Mouse (Mus musculus): ENCODE measurements at regions not wholly inside any gene's neighbourhood (a gene's known extent, or its start where the extent isn't known, plus 50 kb on each side); places are given as distances from the start of the nearest gene placed in this dataset.

- no peak for ATAC-seq (ENCODE audit: low read depth)
- no peak overlapping the region for H3K4me3 ChIP-seq (ENCODE audit: low read depth, low read length)
- no peak overlapping the region for H3K27ac ChIP-seq (ENCODE audit: low read depth, low read length)
- H3K4me2 ChIP-seq (ENCODE audit: low read depth, low read length), result no peak overlapping the region
- H3K4me1 ChIP-seq (ENCODE audit: control insufficient read depth, insufficient read depth, low read length), result no peaks in the 10 kb centered on the region
- no peaks in the 10 kb centered on the region for H3K9me3 ChIP-seq (ENCODE audit: control insufficient read depth, low read length)
- H3K27me3 ChIP-seq (ENCODE audit: control insufficient read depth, insufficient read depth, low read length), result no peaks in the 10 kb centered on the region
- no peak overlapping the region for H3K9ac ChIP-seq (replicated peaks; ENCODE audit: low read depth, low read length)
- 59% methylated on average over 4 of the region's 4 CpGs for WGBS
- no peaks in the 10 kb centered on the region for H3K36me3 ChIP-seq (ENCODE audit: control insufficient read depth, insufficient read depth, low read length)
Measured at GRCm38 (mm10) chr11:34995515-34995914, 125.5 kb upstream of the Slit3 start.

GRCm38 (mm10) chr11:34982775-34983457, 138.1 kb upstream of the Slit3 start:
- H3K4me3 ChIP-seq (ENCODE audit: low read depth, low read length), result no peak overlapping the region
- H3K27ac ChIP-seq (ENCODE audit: low read depth, low read length), result no peak overlapping the region
- 75% methylated on average over 5 of the region's 5 CpGs for WGBS
- H3K9me3 ChIP-seq (ENCODE audit: control insufficient read depth, low read length), result no peaks in the 10 kb centered on the region
- no peaks in the 10 kb centered on the region for H3K4me1 ChIP-seq (ENCODE audit: control insufficient read depth, insufficient read depth, low read length)
- H3K4me2 ChIP-seq (ENCODE audit: low read depth, low read length), result no peak overlapping the region
- H3K36me3 ChIP-seq (ENCODE audit: control insufficient read depth, insufficient read depth, low read length), result no peaks in the 10 kb centered on the region
- ATAC-seq (ENCODE audit: low read depth), result no peak
- no peaks in the 10 kb centered on the region for H3K27me3 ChIP-seq (ENCODE audit: control insufficient read depth, insufficient read depth, low read length)
- H3K9ac ChIP-seq (replicated peaks; ENCODE audit: low read depth, low read length), result no peak overlapping the region

- H3K9me3 ChIP-seq (ENCODE audit: control insufficient read depth, low read length), result no peaks in the 10 kb centered on the region
- H3K4me2 ChIP-seq (ENCODE audit: low read depth, low read length), result no peak overlapping the region
- ATAC-seq (ENCODE audit: low read depth), result no peak
- 85% methylated on average over 1 of the region's 1 CpGs for WGBS
- no peaks in the 10 kb centered on the region for H3K27me3 ChIP-seq (ENCODE audit: control insufficient read depth, insufficient read depth, low read length)
- H3K9ac ChIP-seq (replicated peaks; ENCODE audit: low read depth, low read length), result no peak overlapping the region
- H3K4me1 ChIP-seq (ENCODE audit: control insufficient read depth, insufficient read depth, low read length), result no peaks in the 10 kb centered on the region
- H3K4me3 ChIP-seq (ENCODE audit: low read depth, low read length), result no peak overlapping the region
- no peak overlapping the region for H3K27ac ChIP-seq (ENCODE audit: low read depth, low read length)
- no peaks in the 10 kb centered on the region for H3K36me3 ChIP-seq (ENCODE audit: control insufficient read depth, insufficient read depth, low read length)
Measured at GRCm38 (mm10) chr11:34980210-34980609, 140.8 kb upstream of the Slit3 start.

GRCm38 (mm10) chr11:34977861-34978260, 143.2 kb upstream of the Slit3 start:
- Histone ChIP-seq H3K4me2 (ENCODE audit: low read depth, low read length) (no peak overlapping the region), H3K9ac (replicated peaks; ENCODE audit: low read depth, low read length) (no peak overlapping the region), H3K27me3 (ENCODE audit: control insufficient read depth, insufficient read depth, low read length) (no peaks in the 10 kb centered on the region), H3K4me1 (ENCODE audit: control insufficient read depth, insufficient read depth, low read length) (no peaks in the 10 kb centered on the region), H3K4me3 (ENCODE audit: low read depth, low read length) (no peak overlapping the region), H3K36me3 (ENCODE audit: control insufficient read depth, insufficient read depth, low read length) (no peaks in the 10 kb centered on the region), H3K27ac (ENCODE audit: low read depth, low read length) (no peak overlapping the region), H3K9me3 (ENCODE audit: control insufficient read depth, low read length) (no peaks in the 10 kb centered on the region)
- 91% methylated on average over 7 of the region's 7 CpGs for WGBS
- no peak for ATAC-seq (ENCODE audit: low read depth)

GRCm38 (mm10) chr11:34975771-34976302, 142.4 kb upstream of the Spdl1 start:
- WGBS, result 83% methylated on average over 8 of the region's 8 CpGs
- no peak for ATAC-seq (ENCODE audit: low read depth)

GRCm38 (mm10) chr11:34973467-34973921, 140.1 kb upstream of the Spdl1 start:
- no peak overlapping the region for H3K27ac ChIP-seq (ENCODE audit: low read depth, low read length)
- no peaks in the 10 kb centered on the region for H3K27me3 ChIP-seq (ENCODE audit: control insufficient read depth, insufficient read depth, low read length)
- no peak overlapping the region for H3K9ac ChIP-seq (replicated peaks; ENCODE audit: low read depth, low read length)
- WGBS, result 69% methylated on average over 1 of the region's 1 CpGs
- H3K36me3 ChIP-seq (ENCODE audit: control insufficient read depth, insufficient read depth, low read length), result no peaks in the 10 kb centered on the region
- no peak overlapping the region for H3K4me3 ChIP-seq (ENCODE audit: low read depth, low read length)
- H3K9me3 ChIP-seq (ENCODE audit: control insufficient read depth, low read length), result no peaks in the 10 kb centered on the region
- no peaks in the 10 kb centered on the region for H3K4me1 ChIP-seq (ENCODE audit: control insufficient read depth, insufficient read depth, low read length)
- ATAC-seq (ENCODE audit: low read depth), result no peak
- no peak overlapping the region for H3K4me2 ChIP-seq (ENCODE audit: low read depth, low read length)

More at GRCm38 (mm10) chr11:34975771-34976302, 142.4 kb upstream of the Spdl1 start:
- H3K36me3 ChIP-seq (ENCODE audit: control insufficient read depth, insufficient read depth, low read length), result no peaks in the 10 kb centered on the region
- no peaks in the 10 kb centered on the region for H3K27me3 ChIP-seq (ENCODE audit: control insufficient read depth, insufficient read depth, low read length)
- no peak overlapping the region for H3K4me2 ChIP-seq (ENCODE audit: low read depth, low read length)
- no peak overlapping the region for H3K27ac ChIP-seq (ENCODE audit: low read depth, low read length)
- no peak overlapping the region for H3K9ac ChIP-seq (replicated peaks; ENCODE audit: low read depth, low read length)
- H3K4me3 ChIP-seq (ENCODE audit: low read depth, low read length), result no peak overlapping the region
- no peaks in the 10 kb centered on the region for H3K9me3 ChIP-seq (ENCODE audit: control insufficient read depth, low read length)
- no peaks in the 10 kb centered on the region for H3K4me1 ChIP-seq (ENCODE audit: control insufficient read depth, insufficient read depth, low read length)

- no peaks in the 10 kb centered on the region for H3K36me3 ChIP-seq (ENCODE audit: control insufficient read depth, insufficient read depth, low read length)
- H3K27me3 ChIP-seq (ENCODE audit: control insufficient read depth, insufficient read depth, low read length), result no peaks in the 10 kb centered on the region
- no peak overlapping the region for H3K27ac ChIP-seq (ENCODE audit: low read depth, low read length)
- ATAC-seq (ENCODE audit: low read depth), result no peak
- H3K4me3 ChIP-seq (ENCODE audit: low read depth, low read length), result no peak overlapping the region
- no peaks in the 10 kb centered on the region for H3K9me3 ChIP-seq (ENCODE audit: control insufficient read depth, low read length)
- H3K9ac ChIP-seq (replicated peaks; ENCODE audit: low read depth, low read length), result no peak overlapping the region
- H3K4me2 ChIP-seq (ENCODE audit: low read depth, low read length), result no peak overlapping the region
- H3K4me1 ChIP-seq (ENCODE audit: control insufficient read depth, insufficient read depth, low read length), result no peaks in the 10 kb centered on the region
- WGBS, result 80% methylated on average over 5 of the region's 5 CpGs
Measured at GRCm38 (mm10) chr11:34973012-34973411, 139.6 kb upstream of the Spdl1 start.

- Histone ChIP-seq H3K27me3 (ENCODE audit: control insufficient read depth, insufficient read depth, low read length) (no peaks in the 10 kb centered on the region), H3K9me3 (ENCODE audit: control insufficient read depth, low read length) (no peaks in the 10 kb centered on the region), H3K4me2 (ENCODE audit: low read depth, low read length) (no peak overlapping the region), H3K4me3 (ENCODE audit: low read depth, low read length) (no peak overlapping the region), H3K9ac (replicated peaks; ENCODE audit: low read depth, low read length) (no peak overlapping the region), H3K27ac (ENCODE audit: low read depth, low read length) (no peak overlapping the region), H3K36me3 (ENCODE audit: control insufficient read depth, insufficient read depth, low read length) (no peaks in the 10 kb centered on the region), H3K4me1 (ENCODE audit: control insufficient read depth, insufficient read depth, low read length) (no peaks in the 10 kb centered on the region)
- no peak for ATAC-seq (ENCODE audit: low read depth)
- 85% methylated on average over 7 of the region's 7 CpGs for WGBS
Measured at GRCm38 (mm10) chr11:34959291-34959690, 125.8 kb upstream of the Spdl1 start.

- H3K4me2 ChIP-seq (ENCODE audit: low read depth, low read length), result no peak overlapping the region
- H3K4me1 ChIP-seq (ENCODE audit: control insufficient read depth, insufficient read depth, low read length), result no peaks in the 10 kb centered on the region
- H3K27ac ChIP-seq (ENCODE audit: low read depth, low read length), result no peak overlapping the region
- H3K36me3 ChIP-seq (ENCODE audit: control insufficient read depth, insufficient read depth, low read length), result no peaks in the 10 kb centered on the region
- H3K9me3 ChIP-seq (ENCODE audit: control insufficient read depth, low read length), result no peaks in the 10 kb centered on the region
- ATAC-seq (ENCODE audit: low read depth), result no peak
- WGBS, result 69% methylated on average over 4 of the region's 4 CpGs
- H3K9ac ChIP-seq (replicated peaks; ENCODE audit: low read depth, low read length), result no peak overlapping the region
- no peak overlapping the region for H3K4me3 ChIP-seq (ENCODE audit: low read depth, low read length)
- H3K27me3 ChIP-seq (ENCODE audit: control insufficient read depth, insufficient read depth, low read length), result no peaks in the 10 kb centered on the region
Measured at GRCm38 (mm10) chr11:34941486-34942456, 108.3 kb upstream of the Spdl1 start.
